Mouse (Mus musculus): Measurements from ENCODE around the gene Stard13. TPM values are rescaled to one million over a fixed set of nuclear protein-coding genes. Genes with fewer than 3 reads are reported as not detected.

The Stard13 gene
- polyA plus RNA-seq, 1 experiment from 2014 or later = 1.0 TPM

- H3K27ac ChIP-seq (replicated peaks) = no peak overlapping the region
- no peak for ATAC-seq (ENCODE audit: insufficient read depth)
- no peaks in the 10 kb centered on the region for H3K4me1 ChIP-seq (replicated peaks)
- no peaks in the 10 kb centered on the region for H3K27me3 ChIP-seq
- H3K9me3 ChIP-seq (replicated peaks) = no peaks in the 10 kb centered on the region
- H3K4me2 ChIP-seq = no peak overlapping the region
- 60% methylated on average over 6 of the region's 6 CpGs for WGBS (ENCODE audit: insufficient replicate concordance)
- no peak overlapping the region for H3K9ac ChIP-seq
- no peak overlapping the region for H3K4me3 ChIP-seq (replicated peaks)
- H3K36me3 ChIP-seq (replicated peaks) = no peaks in the 10 kb centered on the region
These were observed 204.7 kb downstream of the Stard13 start for GRCm38 (mm10) chr5:151028906-151029305.

- no peak for ATAC-seq (ENCODE audit: insufficient read depth)
- 65% methylated on average over 7 of the region's 7 CpGs for WGBS (ENCODE audit: insufficient replicate concordance)
- Histone ChIP-seq H3K4me3 (replicated peaks) (no peak overlapping the region), H3K9me3 (replicated peaks) (no peaks in the 10 kb centered on the region), H3K4me2 (no peak overlapping the region), H3K9ac (no peak overlapping the region), H3K27ac (replicated peaks) (no peak overlapping the region), H3K4me1 (replicated peaks) (no peaks in the 10 kb centered on the region), H3K36me3 (replicated peaks) (no peaks in the 10 kb centered on the region), H3K27me3 (no peaks in the 10 kb centered on the region)
These were observed 206.5 kb downstream of the Stard13 start for GRCm38 (mm10) chr5:151027171-151027570.

GRCm38 (mm10) chr5:151026069-151026468 lies 207.6 kb downstream of the Stard13 start:
- no peaks in the 10 kb centered on the region for H3K9me3 ChIP-seq (replicated peaks)
- 45% methylated on average over 4 of the region's 4 CpGs for WGBS (ENCODE audit: insufficient replicate concordance)
- H3K4me3 ChIP-seq (replicated peaks) = no peak overlapping the region
- H3K27me3 ChIP-seq = no peaks in the 10 kb centered on the region
- no peaks in the 10 kb centered on the region for H3K4me1 ChIP-seq (replicated peaks)
- no peak for ATAC-seq (ENCODE audit: insufficient read depth)
- H3K27ac ChIP-seq (replicated peaks) = no peak overlapping the region
- H3K36me3 ChIP-seq (replicated peaks) = no peaks in the 10 kb centered on the region
- no peak overlapping the region for H3K4me2 ChIP-seq
- no peak overlapping the region for H3K9ac ChIP-seq

GRCm38 (mm10) chr5:151024483-151024882 lies 209.2 kb downstream of the Stard13 start:
- H3K27me3 ChIP-seq = no peaks in the 10 kb centered on the region
- no peaks in the 10 kb centered on the region for H3K4me1 ChIP-seq (replicated peaks)
- 57% methylated on average over 2 of the region's 2 CpGs for WGBS (ENCODE audit: insufficient replicate concordance)
- H3K4me2 ChIP-seq = no peak overlapping the region
- no peak overlapping the region for H3K9ac ChIP-seq
- H3K4me3 ChIP-seq (replicated peaks) = no peak overlapping the region
- H3K9me3 ChIP-seq (replicated peaks) = no peaks in the 10 kb centered on the region
- H3K27ac ChIP-seq (replicated peaks) = no peak overlapping the region
- no peaks in the 10 kb centered on the region for H3K36me3 ChIP-seq (replicated peaks)
- no peak for ATAC-seq (ENCODE audit: insufficient read depth)

GRCm38 (mm10) chr5:151023461-151023860 lies 210.2 kb downstream of the Stard13 start:
- H3K4me2 ChIP-seq = no peak overlapping the region
- H3K9ac ChIP-seq = no peak overlapping the region
- no peaks in the 10 kb centered on the region for H3K4me1 ChIP-seq (replicated peaks)
- no peak overlapping the region for H3K4me3 ChIP-seq (replicated peaks)
- H3K36me3 ChIP-seq (replicated peaks) = no peaks in the 10 kb centered on the region
- no peak for ATAC-seq (ENCODE audit: insufficient read depth)
- no peaks in the 10 kb centered on the region for H3K27me3 ChIP-seq
- 46% methylated on average over 8 of the region's 8 CpGs for WGBS (ENCODE audit: insufficient replicate concordance)
- H3K9me3 ChIP-seq (replicated peaks) = no peaks in the 10 kb centered on the region
- H3K27ac ChIP-seq (replicated peaks) = no peak overlapping the region

GRCm38 (mm10) chr5:151022939-151023338 lies 210.7 kb downstream of the Stard13 start:
- Histone ChIP-seq H3K4me3 (replicated peaks) (no peak overlapping the region), H3K36me3 (replicated peaks) (no peaks in the 10 kb centered on the region), H3K9ac (no peak overlapping the region), H3K4me1 (replicated peaks) (no peaks in the 10 kb centered on the region), H3K27ac (replicated peaks) (no peak overlapping the region), H3K27me3 (no peaks in the 10 kb centered on the region), H3K9me3 (replicated peaks) (no peaks in the 10 kb centered on the region), H3K4me2 (no peak overlapping the region)
- 53% methylated on average over 1 of the region's 1 CpGs for WGBS (ENCODE audit: insufficient replicate concordance)
- no peak for ATAC-seq (ENCODE audit: insufficient read depth)

GRCm38 (mm10) chr5:151022026-151022425 lies 211.6 kb downstream of the Stard13 start:
- 69% methylated on average over 7 of the region's 7 CpGs for WGBS (ENCODE audit: insufficient replicate concordance)
- H3K36me3 ChIP-seq (replicated peaks) = no peaks in the 10 kb centered on the region
- H3K27me3 ChIP-seq = no peaks in the 10 kb centered on the region
- H3K27ac ChIP-seq (replicated peaks) = no peak overlapping the region
- ATAC-seq (ENCODE audit: insufficient read depth) = no peak
- H3K9me3 ChIP-seq (replicated peaks) = no peaks in the 10 kb centered on the region
- H3K4me3 ChIP-seq (replicated peaks) = no peak overlapping the region
- H3K9ac ChIP-seq = no peak overlapping the region
- H3K4me1 ChIP-seq (replicated peaks) = no peaks in the 10 kb centered on the region
- H3K4me2 ChIP-seq = no peak overlapping the region

- no peaks in the 10 kb centered on the region for H3K27me3 ChIP-seq
- H3K4me2 ChIP-seq = no peak overlapping the region
- H3K27ac ChIP-seq (replicated peaks) = no peak overlapping the region
- H3K36me3 ChIP-seq (replicated peaks) = no peaks in the 10 kb centered on the region
- H3K4me1 ChIP-seq (replicated peaks) = no peaks in the 10 kb centered on the region
- ATAC-seq (ENCODE audit: insufficient read depth) = 0 out of 2 replicates have a peak, but pooled peaks have one; percentile 31
- no peak overlapping the region for H3K9ac ChIP-seq
- no peaks in the 10 kb centered on the region for H3K9me3 ChIP-seq (replicated peaks)
- no peak overlapping the region for H3K4me3 ChIP-seq (replicated peaks)
- WGBS (ENCODE audit: insufficient replicate concordance) = 27% methylated on average over 14 of the region's 14 CpGs
These were observed 212.8 kb downstream of the Stard13 start for GRCm38 (mm10) chr5:151020831-151021230.

- H3K9ac ChIP-seq = no peak overlapping the region
- no peaks in the 10 kb centered on the region for H3K27me3 ChIP-seq
- H3K4me2 ChIP-seq = no peak overlapping the region
- H3K4me1 ChIP-seq (replicated peaks) = no peaks in the 10 kb centered on the region
- H3K9me3 ChIP-seq (replicated peaks) = no peaks in the 10 kb centered on the region
- no peaks in the 10 kb centered on the region for H3K36me3 ChIP-seq (replicated peaks)
- H3K27ac ChIP-seq (replicated peaks) = no peak overlapping the region
- no peak overlapping the region for H3K4me3 ChIP-seq (replicated peaks)
- 53% methylated on average over 13 of the region's 13 CpGs for WGBS (ENCODE audit: insufficient replicate concordance)
- no peak for ATAC-seq (ENCODE audit: insufficient read depth)
These were observed 213.4 kb downstream of the Stard13 start for GRCm38 (mm10) chr5:151020031-151020820.

GRCm38 (mm10) chr5:151018959-151019358 lies 214.7 kb downstream of the Stard13 start:
- no peaks in the 10 kb centered on the region for H3K9me3 ChIP-seq (replicated peaks)
- 54% methylated on average over 5 of the region's 5 CpGs for WGBS (ENCODE audit: insufficient replicate concordance)
- H3K36me3 ChIP-seq (replicated peaks) = no peaks in the 10 kb centered on the region
- no peak for ATAC-seq (ENCODE audit: insufficient read depth)
- H3K4me1 ChIP-seq (replicated peaks) = no peaks in the 10 kb centered on the region
- H3K4me2 ChIP-seq = no peak overlapping the region
- H3K27ac ChIP-seq (replicated peaks) = no peak overlapping the region
- H3K9ac ChIP-seq = no peak overlapping the region
- no peak overlapping the region for H3K4me3 ChIP-seq (replicated peaks)
- no peaks in the 10 kb centered on the region for H3K27me3 ChIP-seq

GRCm38 (mm10) chr5:151018450-151018849 lies 215.2 kb downstream of the Stard13 start:
- H3K4me2 ChIP-seq = no peak overlapping the region
- H3K27me3 ChIP-seq = no peaks in the 10 kb centered on the region
- H3K9ac ChIP-seq = no peak overlapping the region
- no peak for ATAC-seq (ENCODE audit: insufficient read depth)
- WGBS (ENCODE audit: insufficient replicate concordance) = 47% methylated on average over 5 of the region's 5 CpGs
- H3K9me3 ChIP-seq (replicated peaks) = no peaks in the 10 kb centered on the region
- no peak overlapping the region for H3K27ac ChIP-seq (replicated peaks)
- no peaks in the 10 kb centered on the region for H3K36me3 ChIP-seq (replicated peaks)
- H3K4me1 ChIP-seq (replicated peaks) = no peaks in the 10 kb centered on the region
- no peak overlapping the region for H3K4me3 ChIP-seq (replicated peaks)

All from liver, embryonic 15.5 days (tissue).